Mouse (Mus musculus) kidney, postnatal 0 days (tissue): ENCODE results near the gene Ooep. TPM values are rescaled to one million over a fixed set of nuclear protein-coding genes. Genes with fewer than 3 reads are reported as not detected.
"Not testable (repeated sequence)": the region's sequence is repeated elsewhere in the genome, so short reads cannot be mapped to it uniquely, and the experiment has no call there.

Source experiments
- ATAC-seq: fragments of 200-750 bp; cut with Nextera tagmentation; replicated peaks from 2 replicates; pipeline ENCODE4 v1.8.0; 2017; ENCODE audit warnings: low read depth, moderate number of reproducible peaks, moderate TSS enrichment, moderate library complexity; ENCODE audit not compliant: low FRiP score
- DNase-seq: peaks from one replicate; pipeline ENCODE4 v3.0.0-alpha.2; 2016; ENCODE audit warnings: low spot score
- H3K27ac ChIP-seq: fragments of 300-500 bp; sonication (generic); 2 replicates; pipeline ENCODE4 v1.5.1; 2014; ENCODE audit warnings: mild to moderate bottlenecking
- H3K27me3 ChIP-seq: fragments of 300-500 bp; sonication (generic); 2 replicates; pipeline ENCODE4 v1.6.1; 2014; ENCODE audit warnings: low read length, mixed read lengths; ENCODE audit not compliant: insufficient read depth
- H3K36me3 ChIP-seq: fragments of 300-500 bp; sonication (generic); 2 replicates; pipeline ENCODE4 v1.6.1; 2014; ENCODE audit warnings: low read length, mixed read lengths; ENCODE audit not compliant: insufficient read depth
- H3K4me1 ChIP-seq: fragments of 300-500 bp; sonication (generic); replicated peaks from 2 replicates; pipeline ENCODE4 v1.6.1; 2014; ENCODE audit warnings: antibody characterized with exemption, low read length, mixed read lengths; ENCODE audit not compliant: insufficient read depth
- H3K4me2 ChIP-seq: fragments of 300-500 bp; sonication (generic); 2 replicates; pipeline ENCODE4 v1.6.1; 2014; ENCODE audit warnings: mild to moderate bottlenecking, low read length, moderate library complexity, mixed read lengths
- H3K4me3 ChIP-seq: fragments of 300-500 bp; sonication (generic); replicated peaks from 2 replicates; pipeline ENCODE4 v1.5.1; 2014; ENCODE audit warnings: low read depth, low read length
- H3K9ac ChIP-seq: fragments of 300-500 bp; sonication (generic); 2 replicates; pipeline ENCODE4 v1.6.1; 2014; ENCODE audit warnings: low read depth, low read length
- H3K9me3 ChIP-seq: fragments of 300-500 bp; sonication (generic); replicated peaks from 2 replicates; pipeline ENCODE4 v1.6.1; 2016; ENCODE audit warnings: low read length, inconsistent platforms, mixed read lengths
- CTCF ChIP-seq: IDR thresholded peaks from 2 replicates; pipeline ENCODE4 v1.5.1; 2016; ENCODE audit warnings: antibody characterized with exemption, low read depth, mild to moderate bottlenecking, moderate library complexity
- WGBS: fragments of 180-500 bp; shearing (Covaris S2); extraction: QIAGEN DNeasy Blood & Tissue Kit; methylation state at CpG from one replicate; pipeline ENCODE4 v1.1.7; 2014; 5-methylcytosine and 5-hydroxymethylcytosine counted together
- polyA plus RNA-seq: library from polyadenylated mRNA; unstranded; fragments of >200 nt; fragmentation: Nextera tagmentation; extraction: Ambion mirVana; gene quantifications from 2 replicates; pipeline ENCODE4 v1.2.1, GENCODE M21; 2015

The Ooep gene
- polyA plus RNA-seq, 1 experiment from 2014 or later, result 3.0 TPM

GRCm38 (mm10) chr9:78354665-78355578, 23.6 kb downstream of the Ooep start:
- peak; percentile 47 for DNase-seq
- ATAC-seq, result peak; percentile 71; the same call in 1 of the 2 replicates
- Histone ChIP-seq H3K4me2 (no peak overlapping the region), H3K27me3 (no peaks in the 10 kb centered on the region), H3K9ac (no peak overlapping the region), H3K9me3 (no peaks in the 10 kb centered on the region), H3K36me3 (no peaks in the 10 kb centered on the region), H3K27ac (no peak overlapping the region; the same call in 1 of the 2 replicates), H3K4me3 (no peak overlapping the region), H3K4me1 (no peaks in the 10 kb centered on the region)
- WGBS, result 64% methylated on average over 11 of the region's 11 CpGs
- TF ChIP-seq CTCF, result no peak

- no peaks in the 10 kb centered on the region for H3K36me3 ChIP-seq
- H3K4me3 ChIP-seq, result no peak overlapping the region
- DNase-seq, result no peak
- no peaks in the 10 kb centered on the region for H3K9me3 ChIP-seq
- WGBS, result 76% methylated on average over 6 of the region's 6 CpGs
- TF ChIP-seq CTCF, result no peak
- H3K27me3 ChIP-seq, result no peaks in the 10 kb centered on the region
- H3K9ac ChIP-seq, result no peak overlapping the region
- ATAC-seq, result no peak
- no peaks in the 10 kb centered on the region for H3K4me1 ChIP-seq
- H3K27ac ChIP-seq, result no peak overlapping the region
- no peak overlapping the region for H3K4me2 ChIP-seq
Measured at GRCm38 (mm10) chr9:78351504-78352220, 26.9 kb downstream of the Ooep start.

DNA sequence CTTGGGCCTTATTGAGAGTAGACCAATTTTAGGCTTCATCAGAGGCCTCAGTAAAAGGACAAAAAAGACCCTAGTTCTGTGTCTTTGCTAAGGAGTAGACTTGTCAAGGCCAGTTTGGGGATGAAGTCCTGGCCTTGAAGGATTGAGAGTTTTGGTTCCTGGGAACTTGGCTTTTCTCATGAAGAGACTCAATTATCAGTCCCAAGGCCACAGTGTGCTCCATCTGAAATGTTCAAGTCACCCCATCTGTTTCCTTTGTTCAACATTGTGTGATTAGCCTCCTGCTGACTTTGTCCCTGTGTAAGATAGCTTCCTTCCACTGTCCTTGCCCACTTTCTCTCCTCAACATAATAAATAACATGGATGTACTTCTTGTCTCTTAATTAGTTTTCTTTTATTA, 28.5 kb downstream of the Ooep start:
- H3K4me2 ChIP-seq, H3K9me3 ChIP-seq, H3K9ac ChIP-seq, H3K36me3 ChIP-seq, H3K27me3 ChIP-seq, DNase-seq, H3K4me3 ChIP-seq, H3K4me1 ChIP-seq, H3K27ac ChIP-seq, ATAC-seq: not testable (repeated sequence)

GRCm38 (mm10) chr9:78349141-78349540, 29.4 kb downstream of the Ooep start:
- not testable (repeated sequence) for H3K9me3 ChIP-seq, H3K36me3 ChIP-seq, H3K4me2 ChIP-seq, H3K27me3 ChIP-seq, ATAC-seq, H3K4me1 ChIP-seq, H3K9ac ChIP-seq, H3K4me3 ChIP-seq, DNase-seq
- H3K27ac ChIP-seq, result 0 out of 2 replicates have a peak overlapping the region, but pooled peaks have one; percentile 51
- 86% methylated on average over 3 of the region's 3 CpGs for WGBS

DNA sequence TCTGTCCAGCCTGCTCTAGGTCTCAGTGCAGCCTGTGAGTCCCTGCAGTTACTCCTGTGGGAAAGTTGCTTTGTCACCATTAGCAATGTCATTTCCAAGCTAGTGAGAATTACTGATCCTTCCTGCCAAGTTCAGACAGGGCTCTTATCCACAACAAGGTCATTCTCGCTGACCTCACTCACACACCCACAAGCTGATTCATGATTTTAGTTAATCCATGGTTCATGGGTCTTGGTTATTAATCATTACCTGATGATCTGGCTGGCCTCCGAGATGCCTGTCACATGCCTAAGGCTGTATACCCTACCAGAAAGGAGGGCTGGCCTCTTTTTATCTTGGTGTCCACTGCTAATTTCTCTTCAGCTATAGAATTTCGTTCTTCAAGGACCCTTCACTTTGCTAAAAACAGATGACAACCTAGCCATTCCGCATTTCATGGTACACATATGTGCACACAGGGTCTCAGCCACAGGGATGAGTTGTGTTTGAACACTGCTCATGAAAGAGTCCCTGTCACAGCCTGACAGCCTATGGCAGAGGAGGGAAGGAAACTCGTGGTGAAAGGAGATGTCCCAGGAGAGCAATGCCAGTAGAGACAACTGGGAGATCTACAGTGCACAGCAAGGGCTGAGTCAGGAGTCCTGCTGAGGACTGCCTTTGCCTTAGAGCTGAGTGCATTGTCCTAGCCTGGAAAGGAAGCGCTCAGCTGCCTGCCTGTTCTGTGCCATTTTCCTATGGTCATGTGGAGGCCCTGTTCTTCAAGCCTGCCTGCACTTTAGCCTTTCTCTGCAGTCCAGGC, 30.1 kb downstream of the Ooep start:
- not testable (repeated sequence) for DNase-seq, H3K27me3 ChIP-seq, H3K36me3 ChIP-seq, H3K4me3 ChIP-seq, H3K9ac ChIP-seq, H3K9me3 ChIP-seq, H3K4me1 ChIP-seq, H3K4me2 ChIP-seq
- peak overlapping the region; percentile 51; the same call in 1 of the 2 replicates for H3K27ac ChIP-seq
- WGBS, result 46% methylated on average over 6 of the region's 6 CpGs
- ATAC-seq, result peak; percentile 91

- 64% methylated on average over 3 of the region's 3 CpGs for WGBS
- DNase-seq (no peak), ATAC-seq (peak; percentile 68)
- Histone ChIP-seq H3K4me2 (no peak overlapping the region), H3K27ac (no peak overlapping the region), H3K4me1 (no peaks in the 10 kb centered on the region), H3K27me3 (no peaks in the 10 kb centered on the region), H3K9me3 (no peaks in the 10 kb centered on the region), H3K36me3 (no peaks in the 10 kb centered on the region), H3K9ac (no peak overlapping the region), H3K4me3 (no peak overlapping the region)
- TF ChIP-seq CTCF, result no peak
Measured at GRCm38 (mm10) chr9:78347004-78347403, 31.5 kb downstream of the Ooep start.

- 43% methylated on average over 3 of the region's 4 CpGs for WGBS
- H3K4me2 ChIP-seq, H3K4me3 ChIP-seq, DNase-seq, H3K9me3 ChIP-seq, H3K27me3 ChIP-seq, ATAC-seq, H3K9ac ChIP-seq, H3K36me3 ChIP-seq, H3K27ac ChIP-seq, H3K4me1 ChIP-seq: not testable (repeated sequence)
Measured at GRCm38 (mm10) chr9:78345235-78345634, 33.3 kb downstream of the Ooep start.

DNA sequence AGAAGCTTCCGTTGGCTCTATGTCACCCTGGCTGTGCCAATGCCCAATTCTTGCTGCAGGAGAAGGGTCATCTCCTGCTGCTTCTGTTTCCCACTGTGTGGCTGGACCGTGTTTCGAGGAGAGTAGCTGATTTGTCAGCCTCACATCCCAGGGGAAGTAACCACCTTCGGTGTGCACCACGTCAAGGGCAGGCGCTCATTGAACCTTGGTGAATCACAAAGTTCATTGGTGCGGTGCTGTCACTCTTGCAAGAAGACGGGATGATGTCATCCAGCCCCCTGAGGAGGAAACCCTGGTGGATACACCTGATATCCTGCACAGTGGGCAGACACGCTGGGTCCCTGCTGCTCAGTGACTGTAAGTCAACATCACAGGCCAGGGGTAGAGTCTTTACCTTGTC, 35.5 kb downstream of the Ooep start:
- not testable (repeated sequence) for H3K27ac ChIP-seq, H3K27me3 ChIP-seq, H3K36me3 ChIP-seq, H3K4me2 ChIP-seq, H3K9me3 ChIP-seq, DNase-seq, H3K9ac ChIP-seq, H3K4me3 ChIP-seq, H3K4me1 ChIP-seq
- peak; percentile 60 for ATAC-seq
- WGBS, result 62% methylated on average over 9 of the region's 9 CpGs
